Mouse (Mus musculus): ENCODE measurements around the gene Btbd8. TPM values are rescaled to one million over a fixed set of nuclear protein-coding genes. Genes with fewer than 3 reads are reported as not detected.

Btbd8 gene
- 5.6 and 5.9 TPM in 2 replicates for polyA plus RNA-seq (2012; rRNA removed)

DNA sequence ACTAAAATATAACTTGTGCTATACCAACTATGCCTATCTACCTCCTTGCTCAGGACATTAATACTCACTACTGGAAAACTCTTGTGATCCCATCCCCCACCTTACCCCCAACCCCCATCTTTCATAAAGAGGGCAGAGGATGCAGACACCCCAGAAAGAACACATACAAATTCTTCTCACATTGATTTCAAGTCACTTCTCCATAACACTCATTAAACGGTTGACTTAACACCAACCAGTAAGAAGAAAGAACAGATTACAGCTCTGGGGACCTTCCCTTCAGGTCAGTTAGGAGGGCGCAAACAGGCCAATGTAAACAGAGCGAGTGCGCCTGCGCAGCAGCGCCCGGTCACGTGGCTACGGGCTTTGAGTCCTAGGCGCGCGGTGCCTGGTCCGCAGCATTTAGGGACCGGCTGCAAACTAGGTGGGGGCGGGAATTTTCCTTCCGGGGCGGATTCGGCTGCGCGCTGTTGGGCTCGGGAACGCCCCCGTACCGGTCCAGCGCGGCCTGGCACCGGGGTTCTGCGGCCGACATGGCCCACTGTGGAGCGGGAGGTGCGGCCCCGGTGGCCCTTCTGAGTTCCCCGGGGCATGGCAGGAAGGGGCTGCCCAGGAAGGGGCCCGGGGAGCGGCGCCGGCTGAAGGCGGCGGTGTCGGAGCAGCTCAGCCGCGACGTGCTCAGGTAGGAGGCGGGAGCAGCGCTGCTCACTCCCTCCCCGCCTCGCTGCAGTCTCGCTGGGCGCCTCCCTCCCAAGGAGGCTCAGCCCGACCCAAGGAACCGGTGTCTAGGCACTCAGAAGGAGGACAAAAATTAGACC is at the start of gene Btbd8:
Btbd8 (plus strand) TSS at position 534 of the 818 bp plus-strand sequence.
- Histone ChIP-seq H3K27ac (ENCODE audit: control insufficient read depth, insufficient read depth, low read depth, low read length) (peak within 1 kb of the TSS; percentile 93), H3K4me1 (ENCODE audit: control insufficient read depth, insufficient read depth, low read length) (peaks cover 8% of the 10 kb centered on the region), H3K36me3 (ENCODE audit: control insufficient read depth, insufficient read depth, low read length) (peaks cover 2% of the 10 kb centered on the region), H3K4me3 (ENCODE audit: control insufficient read depth, low read depth, low read length) (peak within 1 kb of the TSS; percentile 98), H3K27me3 (ENCODE audit: control insufficient read depth, insufficient read depth, low read length) (no peaks in the 10 kb centered on the region)
- TF ChIP-seq CTCF (IDR thresholded peaks at IDR 0.05; ENCODE audit: control insufficient read depth, insufficient read depth, insufficient replicate concordance, low read depth, low read length) (no peak), POLR2A (IDR thresholded peaks at IDR 0.05; ENCODE audit: control insufficient read depth, low read depth, low read length) (peak; percentile 85)

DNA sequence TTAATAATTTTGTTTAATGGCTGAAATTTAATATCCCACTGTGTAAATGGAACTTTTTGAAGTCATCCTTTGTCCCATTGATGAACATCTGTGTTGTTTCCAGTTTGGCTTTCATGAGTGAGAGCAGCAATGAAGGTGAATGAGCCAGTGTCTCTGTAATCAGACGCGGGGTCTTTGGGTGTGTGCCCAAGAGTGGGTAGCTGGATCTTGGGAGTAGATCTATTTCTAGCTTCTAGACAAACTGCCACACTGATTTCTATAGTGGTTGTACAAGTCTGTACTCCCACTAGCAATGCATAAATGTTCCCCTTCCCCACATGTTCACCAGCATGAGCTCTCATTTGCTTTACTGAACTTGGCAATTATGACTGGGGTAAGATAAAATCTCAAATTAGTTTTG is 48.4 kb upstream of the Btbd8 start:
- Histone ChIP-seq H3K27ac (ENCODE audit: control insufficient read depth, insufficient read depth, low read depth, low read length) (no peak overlapping the region), H3K4me1 (ENCODE audit: control insufficient read depth, insufficient read depth, low read length) (no peaks in the 10 kb centered on the region), H3K36me3 (ENCODE audit: control insufficient read depth, insufficient read depth, low read length) (no peaks in the 10 kb centered on the region; the same call in 1 of the 2 replicates), H3K27me3 (ENCODE audit: control insufficient read depth, insufficient read depth, low read length) (no peaks in the 10 kb centered on the region), H3K4me3 (ENCODE audit: control insufficient read depth, low read depth, low read length) (no peak overlapping the region)
- TF ChIP-seq CTCF (IDR thresholded peaks at IDR 0.05; ENCODE audit: control insufficient read depth, insufficient read depth, insufficient replicate concordance, low read depth, low read length) (no peak), POLR2A (IDR thresholded peaks at IDR 0.05; ENCODE audit: control insufficient read depth, low read depth, low read length) (no peak)

DNA sequence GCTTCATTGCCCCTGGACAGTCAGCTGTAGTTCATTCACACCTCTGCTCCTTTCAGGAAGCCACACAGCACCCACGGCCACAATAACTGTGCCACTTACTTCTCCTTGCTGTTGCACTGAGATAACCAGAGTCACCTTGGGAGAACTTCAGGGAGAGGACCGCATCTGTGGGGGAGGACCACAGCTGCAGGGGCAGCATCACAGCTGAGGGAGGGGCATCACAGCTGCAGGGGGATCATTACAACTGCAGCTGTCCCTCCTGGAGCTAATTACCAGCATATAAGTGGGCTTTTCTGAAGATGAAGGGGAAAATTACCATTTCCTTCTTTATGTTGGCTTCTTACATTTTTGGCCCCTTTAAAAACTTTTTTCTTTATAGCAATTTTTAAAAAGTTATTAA is 43.4 kb upstream of the Btbd8 start:
- TF ChIP-seq POLR2A (IDR thresholded peaks at IDR 0.05; ENCODE audit: control insufficient read depth, low read depth, low read length) (no peak), CTCF (IDR thresholded peaks at IDR 0.05; ENCODE audit: control insufficient read depth, insufficient read depth, insufficient replicate concordance, low read depth, low read length) (no peak)
- H3K27me3 ChIP-seq (ENCODE audit: control insufficient read depth, insufficient read depth, low read length) = no peaks in the 10 kb centered on the region

DNA sequence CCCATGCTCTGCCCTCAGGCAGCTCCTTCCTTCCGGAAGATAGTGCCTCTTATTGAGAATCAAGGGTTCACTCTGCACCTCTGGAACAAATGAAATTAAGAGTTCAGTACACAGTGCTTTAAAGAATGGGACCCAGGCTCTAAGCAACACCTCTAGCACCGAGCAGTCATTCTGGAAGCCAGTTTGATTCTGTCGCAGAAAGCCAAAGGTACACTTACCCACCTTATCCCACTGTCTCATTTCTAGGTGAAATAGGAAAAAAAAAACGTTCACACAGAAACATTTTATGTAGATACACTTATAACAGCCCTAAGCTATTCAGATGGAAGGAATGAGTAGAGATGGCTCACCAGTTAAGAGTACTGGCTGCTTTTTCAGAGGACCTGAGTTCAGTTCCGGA is 35.4 kb upstream of the Btbd8 start, which contains the start of gene Ephx4:
Ephx4 (plus strand) TSS at position 301 of the 400 bp plus-strand sequence.
- Histone ChIP-seq H3K27ac (ENCODE audit: control insufficient read depth, insufficient read depth, low read depth, low read length) (no peak within 1 kb of the TSS), H3K27me3 (ENCODE audit: control insufficient read depth, insufficient read depth, low read length) (no peaks in the 10 kb centered on the region; the same call in 1 of the 2 replicates), H3K4me3 (ENCODE audit: control insufficient read depth, low read depth, low read length) (peak within 1 kb of the TSS; percentile 78), H3K36me3 (ENCODE audit: control insufficient read depth, insufficient read depth, low read length) (no peaks in the 10 kb centered on the region), H3K4me1 (ENCODE audit: control insufficient read depth, insufficient read depth, low read length) (peaks cover 6% of the 10 kb centered on the region)
- TF ChIP-seq POLR2A (IDR thresholded peaks at IDR 0.05; ENCODE audit: control insufficient read depth, low read depth, low read length) (no peak), CTCF (IDR thresholded peaks at IDR 0.05; ENCODE audit: control insufficient read depth, insufficient read depth, insufficient replicate concordance, low read depth, low read length) (no peak)

More for the DNA sequence above, 43.4 kb upstream of the Btbd8 start:
- H3K4me3 ChIP-seq (ENCODE audit: control insufficient read depth, low read depth, low read length) = no peak overlapping the region
- H3K4me1 ChIP-seq (ENCODE audit: control insufficient read depth, insufficient read depth, low read length) = no peaks in the 10 kb centered on the region
- no peaks in the 10 kb centered on the region for H3K36me3 ChIP-seq (ENCODE audit: control insufficient read depth, insufficient read depth, low read length)
- no peak overlapping the region for H3K27ac ChIP-seq (ENCODE audit: control insufficient read depth, insufficient read depth, low read depth, low read length)

DNA sequence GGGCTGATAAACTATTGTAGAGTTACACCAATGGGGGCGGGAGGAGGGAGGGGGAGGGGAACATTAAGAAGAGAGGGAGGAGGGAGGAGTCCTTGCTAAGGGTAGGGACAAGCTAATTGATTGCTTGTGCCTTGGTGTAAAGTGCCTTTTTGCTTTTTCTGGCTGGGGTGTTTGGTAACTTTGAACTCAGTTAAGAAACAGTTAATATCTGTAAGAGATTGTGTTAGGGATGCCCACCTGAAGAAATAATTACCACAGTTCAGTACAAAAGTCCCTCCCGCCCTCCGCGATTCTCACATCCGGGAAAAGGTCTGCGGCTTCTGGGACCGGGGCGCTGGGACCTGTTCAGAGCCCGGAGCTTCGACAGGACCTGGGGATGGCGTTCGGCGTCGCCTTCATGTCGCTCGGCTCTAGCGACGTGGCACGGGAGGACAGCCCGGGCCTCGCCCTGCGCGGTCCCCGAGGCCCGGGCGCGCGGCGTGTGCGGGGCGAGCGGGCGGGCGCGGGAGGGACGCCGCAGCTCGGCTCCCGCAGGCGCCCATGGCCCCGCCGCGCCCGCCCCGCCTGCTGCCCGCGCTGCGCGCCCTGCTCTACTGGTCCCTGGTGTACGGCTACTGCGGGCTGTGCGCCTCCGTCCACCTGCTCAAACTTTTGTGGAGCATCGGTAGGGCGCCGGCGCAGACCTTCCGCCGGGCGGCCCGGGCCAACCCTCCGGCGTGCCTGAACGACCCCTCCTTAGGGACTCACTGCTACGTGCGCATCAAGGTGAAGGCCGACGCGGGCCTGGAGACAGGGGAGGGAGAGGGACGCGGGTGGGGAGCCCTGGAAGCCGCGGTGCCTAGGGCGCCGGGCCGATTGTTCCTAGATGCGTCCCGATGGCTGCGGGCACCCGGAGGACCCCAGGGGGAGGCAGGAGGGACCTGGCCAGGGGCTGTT is 34.5 kb upstream of the Btbd8 start:
- TF ChIP-seq POLR2A (IDR thresholded peaks at IDR 0.05; ENCODE audit: control insufficient read depth, low read depth, low read length) (no peak), CTCF (IDR thresholded peaks at IDR 0.05; ENCODE audit: control insufficient read depth, insufficient read depth, insufficient replicate concordance, low read depth, low read length) (no peak)
- Histone ChIP-seq H3K4me1 (ENCODE audit: control insufficient read depth, insufficient read depth, low read length) (peaks cover 6% of the 10 kb centered on the region), H3K36me3 (ENCODE audit: control insufficient read depth, insufficient read depth, low read length) (no peaks in the 10 kb centered on the region), H3K27me3 (ENCODE audit: control insufficient read depth, insufficient read depth, low read length) (no peaks in the 10 kb centered on the region; the same call in 1 of the 2 replicates), H3K4me3 (ENCODE audit: control insufficient read depth, low read depth, low read length) (peak overlapping the region; percentile 78), H3K27ac (ENCODE audit: control insufficient read depth, insufficient read depth, low read depth, low read length) (no peak overlapping the region)

DNA sequence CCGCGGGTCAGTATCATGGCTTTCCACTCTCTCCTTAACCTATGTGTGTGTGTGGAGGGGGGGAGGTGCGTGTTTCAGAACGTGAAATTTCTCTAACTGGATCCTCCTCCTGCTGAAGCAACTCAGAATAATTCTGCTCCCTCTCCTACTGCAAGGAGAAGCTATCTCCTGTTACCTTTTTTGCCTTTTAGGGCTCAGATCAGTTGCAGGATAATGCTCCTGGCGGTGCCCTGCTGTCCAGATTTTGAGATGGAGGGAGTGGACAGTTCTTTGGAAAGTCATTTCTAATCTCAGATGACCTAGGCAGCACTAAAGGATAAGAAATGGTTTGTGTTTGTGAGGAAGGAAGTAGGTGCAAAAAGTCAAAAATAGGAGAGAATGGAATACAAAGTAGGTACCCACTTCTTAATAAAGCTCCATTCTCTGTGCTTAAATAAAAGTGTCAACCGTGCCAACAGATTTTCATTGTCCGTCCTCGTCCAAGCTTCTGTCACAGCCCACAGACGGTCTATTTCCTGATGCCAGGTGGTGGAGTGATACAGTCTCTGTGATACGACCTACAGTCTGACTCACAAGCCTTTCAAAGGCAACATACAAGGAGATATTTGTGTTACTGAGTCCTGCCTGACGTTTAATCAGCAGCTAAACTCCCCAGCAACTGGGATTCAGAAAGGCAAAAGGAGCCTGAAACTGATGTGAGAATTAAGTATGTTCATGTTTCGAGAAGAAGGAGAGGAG is 33.7 kb upstream of the Btbd8 start:
- Histone ChIP-seq H3K27me3 (ENCODE audit: control insufficient read depth, insufficient read depth, low read length) (no peaks in the 10 kb centered on the region; the same call in 1 of the 2 replicates), H3K4me3 (ENCODE audit: control insufficient read depth, low read depth, low read length) (peak overlapping the region; percentile 78), H3K36me3 (ENCODE audit: control insufficient read depth, insufficient read depth, low read length) (no peaks in the 10 kb centered on the region), H3K27ac (ENCODE audit: control insufficient read depth, insufficient read depth, low read depth, low read length) (no peak overlapping the region), H3K4me1 (ENCODE audit: control insufficient read depth, insufficient read depth, low read length) (peaks cover 6% of the 10 kb centered on the region)
- no peak for TF ChIP-seq CTCF (IDR thresholded peaks at IDR 0.05; ENCODE audit: control insufficient read depth, insufficient read depth, insufficient replicate concordance, low read depth, low read length)
